Mouse (Mus musculus) lung, adult 2 months (tissue): ENCODE data around the gene Uvrag. TPM values are rescaled to one million over a fixed set of nuclear protein-coding genes. Genes with fewer than 3 reads are reported as not detected.
A peak's percentile ranks its signal among the peaks of the same experiment; 100 is the strongest.

ENCODE experiments used
- DNase-seq: peaks from one replicate; pipeline ENCODE4 v3.0.0; 2022
- H3K4me1 ChIP-seq: fragments of 200-500 bp; 2 replicates; pipeline ENCODE4 v1.6.1; 2011; ENCODE audit warnings: low read length; ENCODE audit not compliant: control insufficient read depth, insufficient read depth
- H3K4me3 ChIP-seq: fragments of 200-500 bp; replicated peaks from 2 replicates; pipeline ENCODE3; 2011; ENCODE audit warnings: low read depth, mild to moderate bottlenecking, control low read depth, low read length; ENCODE audit errors: extremely low read depth
- CTCF ChIP-seq: fragments of 200-500 bp; IDR thresholded peaks from 2 replicates; pipeline ENCODE4 v1.5.1; 2011; ENCODE audit warnings: mild to moderate bottlenecking, low read length, control low read depth; ENCODE audit not compliant: insufficient read depth
- POLR2A ChIP-seq: fragments of 200-500 bp; IDR thresholded peaks from 2 replicates; pipeline ENCODE4 v1.6.1; 2011; ENCODE audit warnings: low read depth, mild to moderate bottlenecking, control low read depth, low read length, borderline replicate concordance; ENCODE audit errors: extremely low read depth
- WGBS: fragments of 180-500 bp; shearing (Covaris S2); methylation state at CpG from one replicate; pipeline ENCODE4 v1.1.7; 2018; 5-methylcytosine and 5-hydroxymethylcytosine counted together
- polyA plus RNA-seq: library from polyadenylated mRNA; depleted of rRNA; stranded (reverse); fragments of >200 nt; gene quantifications from 2 replicates; pipeline ENCODE4 v1.2.3, GENCODE M21; 2012

Gene Uvrag
- polyA plus RNA-seq, 1 experiment = 35.4 TPM

DNA sequence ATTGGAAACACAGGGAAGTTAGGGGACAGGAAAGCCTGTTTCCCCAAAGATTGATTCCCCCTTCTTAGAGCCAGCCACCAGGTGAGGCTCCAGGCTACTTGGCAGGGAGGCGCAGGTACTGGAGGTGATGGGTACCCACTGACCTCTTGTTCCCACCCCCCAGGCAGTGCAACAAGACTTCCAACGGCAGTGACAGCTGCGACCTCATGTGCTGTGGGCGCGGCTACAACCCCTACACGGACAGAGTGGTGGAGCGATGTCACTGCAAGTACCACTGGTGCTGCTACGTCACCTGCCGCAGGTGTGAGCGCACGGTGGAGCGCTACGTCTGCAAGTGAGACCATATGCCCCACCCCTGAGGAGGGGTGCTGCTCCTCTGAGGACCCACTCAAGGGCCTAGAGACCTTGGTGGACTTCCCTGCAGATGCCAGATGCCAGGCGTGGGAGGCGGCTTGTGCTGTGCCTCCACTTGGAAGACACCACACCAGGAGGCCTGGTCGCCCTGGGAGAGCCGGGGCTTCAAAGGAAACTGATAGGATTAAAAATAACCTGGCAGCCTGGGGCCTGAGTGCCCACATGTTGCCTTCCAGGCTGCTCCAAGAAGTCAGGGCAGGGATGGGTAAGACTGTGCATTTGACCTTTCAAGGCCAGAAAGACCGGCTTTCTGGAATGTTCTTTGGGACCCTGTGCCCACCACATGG, 287.8 kb downstream of the Uvrag start:
- H3K4me3 ChIP-seq = no peak overlapping the region
- TF ChIP-seq POLR2A = no peak
- TF ChIP-seq CTCF = no peak
- no peak for DNase-seq
- 87% methylated on average over 18 of the region's 18 CpGs for WGBS
- H3K4me1 ChIP-seq = peaks cover 3% of the 10 kb centered on the region; the same call in 1 of the 2 replicates

DNA sequence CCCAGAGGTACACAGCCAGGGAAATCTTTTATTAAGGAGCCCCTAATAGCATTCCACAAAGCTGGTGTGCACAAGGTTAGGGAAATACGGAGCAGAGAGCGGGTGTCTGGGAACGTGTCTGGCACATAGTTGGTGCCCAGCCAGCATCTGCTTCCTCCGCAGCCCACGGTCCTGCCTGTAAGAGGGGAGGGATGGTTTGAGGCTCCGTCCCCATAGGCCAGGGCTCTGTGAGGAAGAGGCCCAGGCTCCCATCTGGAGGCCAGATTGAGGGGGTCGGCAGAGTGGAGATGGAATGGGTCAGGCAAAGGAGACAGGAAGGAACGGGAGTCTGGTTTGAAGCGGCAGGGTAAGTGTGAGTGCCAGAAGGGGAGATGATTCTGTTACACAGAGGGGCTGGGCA, 289.7 kb downstream of the Uvrag start:
- TF ChIP-seq CTCF (no peak), POLR2A (no peak)
- no peak for DNase-seq
- H3K4me1 ChIP-seq = peaks cover 3% of the 10 kb centered on the region; the same call in 1 of the 2 replicates
- no peak overlapping the region for H3K4me3 ChIP-seq
- 41% methylated on average over 9 of the region's 9 CpGs for WGBS

- Histone ChIP-seq H3K4me1 (peaks cover 3% of the 10 kb centered on the region; the same call in 1 of the 2 replicates), H3K4me3 (no peak overlapping the region)
- WGBS = 84% methylated on average over 5 of the region's 5 CpGs
- DNase-seq = no peak
- no peak for TF ChIP-seq POLR2A
- TF ChIP-seq CTCF = no peak
Measured at GRCm38 (mm10) chr7:98850388-98850787, 290.6 kb downstream of the Uvrag start.

DNA sequence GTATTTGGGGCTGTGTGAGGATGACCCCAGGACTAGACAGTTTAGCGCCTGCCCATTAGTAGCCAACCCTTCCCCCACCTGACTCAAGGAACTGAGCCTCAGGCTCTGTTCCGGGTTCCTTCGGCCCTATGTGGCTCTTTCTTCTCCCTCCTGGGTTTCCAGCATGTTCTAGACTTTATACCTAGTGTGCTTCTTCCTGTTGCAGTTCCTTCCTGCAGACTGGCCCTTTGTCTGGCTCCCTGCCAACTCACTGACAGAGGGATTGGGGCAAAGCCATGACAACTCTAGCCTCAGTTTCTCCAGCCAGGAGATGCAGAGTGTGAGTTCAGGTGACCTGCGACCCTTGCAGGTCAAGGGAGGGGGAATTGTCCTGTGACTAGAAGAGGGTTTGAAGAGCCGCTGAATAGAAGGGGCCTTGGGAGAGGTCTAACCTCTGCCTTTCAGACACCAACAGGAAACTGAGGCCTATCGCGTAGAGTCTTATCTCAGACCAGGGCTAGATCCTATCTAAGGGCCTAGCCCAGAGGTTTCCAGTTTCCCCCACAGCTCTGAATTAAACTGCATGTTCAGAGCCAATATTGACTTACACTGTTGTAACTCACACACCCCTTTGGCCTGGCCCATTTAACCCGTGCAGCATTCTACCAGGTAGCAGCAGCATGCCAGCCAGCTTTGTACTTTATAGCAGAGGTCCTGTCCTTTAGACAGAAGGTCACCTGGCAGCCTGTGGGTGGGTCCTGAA, 291.9 kb downstream of the Uvrag start:
- 62% methylated on average over 8 of the region's 8 CpGs for WGBS
- Histone ChIP-seq H3K4me1 (peaks cover 3% of the 10 kb centered on the region; the same call in 1 of the 2 replicates), H3K4me3 (no peak overlapping the region)
- no peak for TF ChIP-seq POLR2A
- TF ChIP-seq CTCF = no peak
- DNase-seq = peak; percentile 14

- TF ChIP-seq CTCF = no peak
- no peak for DNase-seq
- WGBS = 67% methylated on average over 7 of the region's 7 CpGs
Measured at GRCm38 (mm10) chr7:98843649-98844048, 297.3 kb downstream of the Uvrag start.

GRCm38 (mm10) chr7:98842997-98843396, 297.9 kb downstream of the Uvrag start:
- TF ChIP-seq POLR2A = no peak
- no peak for TF ChIP-seq CTCF
- WGBS = 86% methylated on average over 3 of the region's 3 CpGs
- DNase-seq = no peak
- no peak overlapping the region for H3K4me3 ChIP-seq
- H3K4me1 ChIP-seq = 0 out of 2 replicates have a peak, but pooled peaks cover 7% of the 10 kb centered on the region

More at GRCm38 (mm10) chr7:98843649-98844048, 297.3 kb downstream of the Uvrag start:
- Histone ChIP-seq H3K4me3 (no peak overlapping the region), H3K4me1 (peaks cover 2% of the 10 kb centered on the region; the same call in 1 of the 2 replicates)

DNA sequence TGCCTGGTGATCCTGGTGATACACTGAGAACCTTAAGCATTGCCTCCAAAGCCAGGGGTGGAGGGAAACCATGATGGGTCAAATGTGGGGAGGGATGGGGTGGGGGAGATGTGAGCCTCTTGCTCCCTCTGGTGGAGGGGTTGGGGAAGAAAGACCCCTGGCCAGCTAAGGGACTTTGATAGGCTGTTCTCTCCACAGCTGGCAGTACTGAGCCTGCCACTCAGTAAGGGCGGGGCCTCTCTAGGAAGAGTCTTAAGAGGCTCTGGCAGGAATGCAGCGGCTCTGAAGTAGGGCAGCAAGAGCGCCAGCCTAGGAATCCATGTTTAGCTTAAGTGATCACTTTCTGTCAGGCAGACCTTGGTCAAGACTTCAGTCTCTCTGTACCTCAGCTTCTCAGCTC, 299.1 kb downstream of the Uvrag start:
- TF ChIP-seq POLR2A (no peak), CTCF (no peak)
- DNase-seq = peak; percentile 38
- 51% methylated on average over 3 of the region's 3 CpGs for WGBS
- H3K4me3 ChIP-seq = no peak overlapping the region
- H3K4me1 ChIP-seq = peaks cover 8% of the 10 kb centered on the region; the same call in 1 of the 2 replicates

DNA sequence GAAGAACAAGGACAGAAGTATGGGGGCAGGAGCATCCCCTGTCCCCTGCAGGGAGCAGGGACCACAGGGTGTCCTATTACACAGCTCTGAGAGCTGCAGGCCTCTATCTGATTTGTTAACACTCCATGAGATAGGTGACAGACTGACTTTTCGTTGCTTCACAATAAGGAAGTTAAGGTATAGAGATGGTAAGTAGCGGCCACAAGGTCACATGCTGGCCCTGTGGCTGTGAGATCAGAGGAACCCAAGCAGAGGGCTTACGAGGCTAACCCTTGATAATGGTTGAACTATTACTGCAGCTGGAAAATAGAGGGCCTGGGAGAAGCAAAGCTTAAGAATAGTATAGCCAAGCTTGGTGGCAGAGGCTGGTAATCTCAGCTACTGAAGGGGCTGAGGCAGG, 300.2 kb downstream of the Uvrag start:
- TF ChIP-seq POLR2A (no peak), CTCF (no peak)
- no peak for DNase-seq
- Histone ChIP-seq H3K4me1 (peaks cover 17% of the 10 kb centered on the region), H3K4me3 (no peak overlapping the region)
- WGBS = 81% methylated on average over 3 of the region's 3 CpGs

GRCm38 (mm10) chr7:98839312-98839711, 301.6 kb downstream of the Uvrag start:
- WGBS = 25% methylated on average over 12 of the region's 12 CpGs
- H3K4me1 ChIP-seq = peaks cover 20% of the 10 kb centered on the region
- no peak overlapping the region for H3K4me3 ChIP-seq
- DNase-seq = peak; percentile 21
- TF ChIP-seq POLR2A = no peak
- no peak for TF ChIP-seq CTCF

DNA sequence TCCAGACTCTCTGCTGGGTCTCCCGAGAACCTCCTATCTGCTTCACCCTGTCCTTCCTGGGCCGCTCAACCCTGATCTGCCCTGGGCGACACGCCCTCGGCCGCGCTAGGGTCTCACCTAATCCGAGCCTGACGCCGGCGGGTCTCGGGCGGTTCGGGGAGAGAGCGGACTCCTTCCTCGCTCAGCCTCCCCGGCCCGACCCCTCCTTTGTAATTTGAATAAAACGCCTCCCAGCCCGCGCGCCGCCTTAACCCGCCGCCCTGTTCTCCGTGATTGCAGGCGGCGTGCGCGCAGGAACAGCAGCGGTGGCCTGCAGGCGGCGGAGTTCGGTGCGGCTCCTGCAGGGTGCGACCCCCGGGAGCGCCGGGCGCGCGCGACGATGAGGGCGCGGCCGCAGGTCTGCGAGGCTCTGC, 302.2 kb downstream of the Uvrag start:
- 1% methylated on average over 48 of the region's 48 CpGs for WGBS
- DNase-seq = peak; percentile 46
- H3K4me3 ChIP-seq = peak overlapping the region; percentile 41
- TF ChIP-seq CTCF (no peak), POLR2A (no peak)
- peaks cover 20% of the 10 kb centered on the region for H3K4me1 ChIP-seq
